Mouse (Mus musculus): ENCODE measurements around the gene Man2a1. TPM values are rescaled to one million over a fixed set of nuclear protein-coding genes. Genes with fewer than 3 reads are reported as not detected.
A peak's percentile ranks its signal among the peaks of the same experiment; 100 is the strongest.

Man2a1 gene
- total and polyA plus RNA-seq, 2 experiments = 25.4 to 93.6 TPM

DNA sequence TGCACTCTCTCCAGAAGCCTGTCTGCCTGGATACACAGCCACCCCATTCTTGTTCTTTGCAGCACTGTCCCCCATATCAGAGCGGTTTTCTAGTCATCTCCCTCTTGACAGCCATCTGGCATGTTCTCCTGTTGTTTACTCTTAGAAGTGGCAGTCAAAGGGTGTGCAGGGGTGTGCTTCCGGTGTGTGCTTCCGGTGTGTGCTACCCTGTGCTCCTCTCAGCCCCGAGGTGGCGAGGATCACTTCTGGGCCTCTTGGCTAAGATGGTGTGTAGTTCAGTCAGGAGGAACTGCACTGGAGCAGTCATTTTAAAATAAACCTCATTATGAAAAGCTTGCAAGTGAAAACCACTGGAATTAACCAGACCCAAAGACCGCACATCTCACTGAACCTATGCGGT is 125.5 kb downstream of the Man2a1 start:
- H3K27ac ChIP-seq (replicated peaks; ENCODE audit: insufficient read depth, low read depth, low read length) = no peak overlapping the region
- H3K36me3 ChIP-seq (ENCODE audit: control insufficient read depth, insufficient read depth, low read length) = peaks cover 50% of the 10 kb centered on the region
- peaks cover 1% of the 10 kb centered on the region; the same call in 1 of the 2 replicates for H3K4me1 ChIP-seq (ENCODE audit: control insufficient read depth, insufficient read depth, low read length)
- no peak for TF ChIP-seq CTCF (IDR thresholded peaks at IDR 0.05; ENCODE audit: low read depth, low read length)
- TF ChIP-seq POLR2A (IDR thresholded peaks at IDR 0.05; ENCODE audit: extremely low read depth, insufficient read depth, low read length) = no peak
- no peaks in the 10 kb centered on the region for H3K27me3 ChIP-seq (ENCODE audit: control insufficient read depth, insufficient read depth, low read length)
- H3K79me2 ChIP-seq (ENCODE audit: control insufficient read depth, insufficient read depth, low read length) = no peaks in the 10 kb centered on the region
- no peak overlapping the region for H3K4me3 ChIP-seq (ENCODE audit: insufficient read depth, low read depth, low read length)
- no peak overlapping the region for H3K9ac ChIP-seq (ENCODE audit: low read depth, low read length)
- 87% methylated on average over 7 of the region's 7 CpGs for WGBS
- DNase-seq (ENCODE audit: extremely low read depth, low read depth, low spot score) = no peak

DNA sequence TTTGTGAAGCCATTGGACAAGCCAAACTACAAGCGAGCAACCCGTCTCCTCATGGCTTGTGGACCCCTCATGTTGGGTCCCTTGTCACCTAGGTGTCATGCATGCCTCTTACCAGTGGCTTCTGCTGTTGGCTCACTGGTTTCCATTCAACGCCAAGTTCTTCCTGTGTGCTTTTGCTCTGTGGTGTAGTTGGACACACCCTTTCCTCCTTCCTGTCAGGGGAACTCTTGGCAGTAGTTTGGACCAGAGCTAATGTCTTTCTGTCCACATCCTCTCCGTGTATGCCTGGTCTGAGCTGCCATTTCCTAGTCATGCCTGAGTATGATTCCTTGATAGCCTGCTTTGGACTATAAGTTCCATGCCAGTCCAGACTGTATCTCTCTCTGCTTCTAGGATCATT is 135.0 kb downstream of the Man2a1 start:
- H3K27ac ChIP-seq (replicated peaks; ENCODE audit: insufficient read depth, low read depth, low read length) = no peak overlapping the region
- no peaks in the 10 kb centered on the region for H3K79me2 ChIP-seq (ENCODE audit: control insufficient read depth, insufficient read depth, low read length)
- H3K4me3 ChIP-seq (ENCODE audit: insufficient read depth, low read depth, low read length) = no peak overlapping the region
- H3K36me3 ChIP-seq (ENCODE audit: control insufficient read depth, insufficient read depth, low read length) = peaks cover 72% of the 10 kb centered on the region
- H3K4me1 ChIP-seq (ENCODE audit: control insufficient read depth, insufficient read depth, low read length) = 0 out of 2 replicates have a peak, but pooled peaks cover under 1% of the 10 kb centered on the region
- no peak for TF ChIP-seq CTCF (IDR thresholded peaks at IDR 0.05; ENCODE audit: low read depth, low read length)
- no peak for TF ChIP-seq POLR2A (IDR thresholded peaks at IDR 0.05; ENCODE audit: extremely low read depth, insufficient read depth, low read length)
- 79% methylated on average over 4 of the region's 4 CpGs for WGBS
- no peak for DNase-seq (ENCODE audit: extremely low read depth, low read depth, low spot score)
- H3K9ac ChIP-seq (ENCODE audit: low read depth, low read length) = no peak overlapping the region
- no peaks in the 10 kb centered on the region for H3K27me3 ChIP-seq (ENCODE audit: control insufficient read depth, insufficient read depth, low read length)

DNA sequence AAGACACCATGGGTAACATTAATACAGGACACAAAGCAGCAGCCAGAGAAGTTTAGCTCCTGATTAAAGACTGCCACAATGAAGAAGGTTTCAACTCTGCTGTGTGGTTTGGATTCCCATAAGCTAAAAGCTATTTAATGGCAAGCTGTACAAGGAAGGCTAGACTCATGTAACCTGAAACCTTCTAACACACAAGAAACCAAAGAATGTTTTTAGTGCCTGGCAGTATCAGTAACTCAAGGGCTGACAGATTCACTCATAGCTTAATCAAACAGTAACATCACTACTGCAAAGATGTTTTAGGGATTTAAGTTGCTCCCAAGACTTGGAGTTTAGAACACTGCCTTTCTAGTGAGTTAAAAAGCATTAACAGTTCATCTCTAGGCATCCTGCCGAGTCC is 137.4 kb downstream of the Man2a1 start:
- Histone ChIP-seq H3K36me3 (ENCODE audit: control insufficient read depth, insufficient read depth, low read length) (peaks cover 73% of the 10 kb centered on the region), H3K27me3 (ENCODE audit: control insufficient read depth, insufficient read depth, low read length) (no peaks in the 10 kb centered on the region), H3K27ac (replicated peaks; ENCODE audit: insufficient read depth, low read depth, low read length) (no peak overlapping the region), H3K4me3 (ENCODE audit: insufficient read depth, low read depth, low read length) (no peak overlapping the region), H3K4me1 (ENCODE audit: control insufficient read depth, insufficient read depth, low read length) (peaks cover 17% of the 10 kb centered on the region), H3K9ac (ENCODE audit: low read depth, low read length) (no peak overlapping the region), H3K79me2 (ENCODE audit: control insufficient read depth, insufficient read depth, low read length) (no peaks in the 10 kb centered on the region)
- no peak for TF ChIP-seq POLR2A (IDR thresholded peaks at IDR 0.05; ENCODE audit: extremely low read depth, insufficient read depth, low read length)
- TF ChIP-seq CTCF (IDR thresholded peaks at IDR 0.05; ENCODE audit: low read depth, low read length) = no peak
- DNase-seq (ENCODE audit: extremely low read depth, low read depth, low spot score) = no peak
- 88% methylated on average over 1 of the region's 1 CpGs for WGBS

DNA sequence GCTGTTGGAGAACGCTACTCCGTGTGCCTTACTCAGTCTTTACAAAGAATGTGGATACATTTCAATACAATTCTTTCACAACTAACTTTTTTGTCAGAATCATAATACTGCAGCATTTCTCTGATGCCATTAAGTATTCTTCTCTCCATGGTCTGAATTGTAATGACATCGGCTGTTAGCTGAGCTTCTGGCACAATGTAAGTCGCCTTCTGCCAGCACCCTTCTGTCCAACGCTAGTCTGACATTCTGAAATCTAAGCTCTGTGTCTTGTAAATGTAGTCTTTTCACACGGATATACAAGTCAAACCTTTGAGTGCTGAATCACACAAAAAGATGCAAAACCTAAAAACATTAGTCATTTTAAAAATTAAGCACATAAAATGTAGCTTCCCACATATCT is 138.6 kb downstream of the Man2a1 start:
- Histone ChIP-seq H3K9ac (ENCODE audit: low read depth, low read length) (no peak overlapping the region), H3K4me1 (ENCODE audit: control insufficient read depth, insufficient read depth, low read length) (peaks cover 24% of the 10 kb centered on the region), H3K27me3 (ENCODE audit: control insufficient read depth, insufficient read depth, low read length) (no peaks in the 10 kb centered on the region), H3K4me3 (ENCODE audit: insufficient read depth, low read depth, low read length) (no peak overlapping the region), H3K27ac (replicated peaks; ENCODE audit: insufficient read depth, low read depth, low read length) (no peak overlapping the region), H3K36me3 (ENCODE audit: control insufficient read depth, insufficient read depth, low read length) (peaks cover 63% of the 10 kb centered on the region), H3K79me2 (ENCODE audit: control insufficient read depth, insufficient read depth, low read length) (no peaks in the 10 kb centered on the region)
- WGBS = 83% methylated on average over 6 of the region's 6 CpGs
- TF ChIP-seq CTCF (IDR thresholded peaks at IDR 0.05; ENCODE audit: low read depth, low read length) = no peak
- TF ChIP-seq POLR2A (IDR thresholded peaks at IDR 0.05; ENCODE audit: extremely low read depth, insufficient read depth, low read length) = no peak
- no peak for DNase-seq (ENCODE audit: extremely low read depth, low read depth, low spot score)

DNA sequence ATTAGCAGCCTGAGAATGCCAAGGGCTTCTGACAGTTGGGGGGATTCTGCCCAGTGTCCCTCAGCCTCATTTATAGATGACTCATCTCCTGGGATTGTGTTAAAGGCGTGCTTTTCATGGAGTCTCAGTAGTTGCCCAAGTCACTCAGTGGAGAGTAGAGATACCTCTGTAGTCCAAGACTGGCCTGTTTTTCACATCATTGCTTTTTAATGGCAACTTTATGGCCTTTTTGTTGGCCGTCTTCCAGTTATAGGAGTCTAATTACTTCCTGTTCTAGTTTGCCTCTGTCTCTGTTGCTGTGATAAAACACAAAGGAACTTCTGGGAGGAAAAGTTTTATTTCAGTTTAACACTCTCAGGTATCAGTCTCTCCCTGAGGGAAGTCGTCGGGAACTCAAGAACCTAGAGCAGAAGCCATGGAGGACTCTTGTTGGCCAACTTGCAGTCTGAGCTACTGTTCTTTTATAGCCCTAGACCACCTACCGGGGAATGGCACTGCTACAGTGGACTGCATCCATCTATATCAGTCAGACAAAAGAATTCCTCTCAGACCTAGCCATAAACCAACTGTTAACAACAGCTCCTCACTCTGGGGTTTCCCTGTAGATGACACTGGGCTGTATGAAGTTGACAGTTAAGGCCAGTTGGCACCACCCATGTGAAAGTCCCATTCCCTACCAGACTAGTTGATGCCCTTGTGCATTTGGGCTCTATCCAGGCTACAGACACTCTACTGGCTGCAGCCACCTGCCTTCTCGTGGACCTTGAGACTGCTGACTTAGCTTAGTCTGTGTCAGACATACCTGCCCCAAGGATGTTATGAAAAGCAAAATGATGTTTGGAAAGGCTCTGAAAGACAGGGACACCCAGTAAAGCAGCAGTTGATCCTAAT is 142.4 kb downstream of the Man2a1 start:
- DNase-seq (ENCODE audit: extremely low read depth, low read depth, low spot score) = peak; percentile 98
- Histone ChIP-seq H3K9ac (ENCODE audit: low read depth, low read length) (peak overlapping the region; percentile 42), H3K27ac (replicated peaks; ENCODE audit: insufficient read depth, low read depth, low read length) (peak overlapping the region; percentile 84), H3K4me1 (ENCODE audit: control insufficient read depth, insufficient read depth, low read length) (peaks cover 49% of the 10 kb centered on the region), H3K79me2 (ENCODE audit: control insufficient read depth, insufficient read depth, low read length) (no peaks in the 10 kb centered on the region), H3K36me3 (ENCODE audit: control insufficient read depth, insufficient read depth, low read length) (peaks cover 40% of the 10 kb centered on the region), H3K27me3 (ENCODE audit: control insufficient read depth, insufficient read depth, low read length) (no peaks in the 10 kb centered on the region), H3K4me3 (ENCODE audit: insufficient read depth, low read depth, low read length) (no peak overlapping the region)
- TF ChIP-seq CTCF (IDR thresholded peaks at IDR 0.05; ENCODE audit: low read depth, low read length) = no peak
- no peak for TF ChIP-seq POLR2A (IDR thresholded peaks at IDR 0.05; ENCODE audit: extremely low read depth, insufficient read depth, low read length)
- 71% methylated on average over 6 of the region's 6 CpGs for WGBS
